In genomic region chr7:81991116-81991515, GRCm38 (mm10) we compare ENCODE assay signal across 9 mouse cellular contexts. TPM values are rescaled to one million over a fixed set of nuclear protein-coding genes. Genes with fewer than 3 reads are reported as not detected.
DNase-seq lines count a peak whose midpoint lies in the region; ATAC-seq lines count a peak whose summit lies in the region.
"Had no signal": no experiment of that assay in that cellular context is flagged by ENCODE, and none has a peak within 500 bp of the region (broad histone marks: within the 10 kb centered on the region; RNA-seq: fewer than 3 reads in every experiment).

No protein-coding gene starts in this region.

- H3K27me3 ChIP-seq in heart, embryonic 15.5 days: peaks cover 83% of the 10 kb centered on the region
- H3K27me3 ChIP-seq in embryonic facial prominence, embryonic 10.5 days (replicated peaks; ENCODE audit: low read depth, poor library complexity, severe bottlenecking): peaks cover 93% of the 10 kb centered on the region
- peaks cover 53% of the 10 kb centered on the region for H3K27me3 ChIP-seq in hindbrain, embryonic 11.5 days (ENCODE audit: control insufficient read depth, insufficient read depth, low read length)
- H3K27me3 ChIP-seq in midbrain, embryonic 11.5 days (ENCODE audit: control insufficient read depth, insufficient read depth, low read length): peaks cover 55% of the 10 kb centered on the region

- no peaks in the 10 kb centered on the region for H3K9me3 ChIP-seq in heart, embryonic 15.5 days (replicated peaks)
- no peaks in the 10 kb centered on the region for H3K9me3 ChIP-seq in embryonic facial prominence, embryonic 10.5 days
- H3K9me3 ChIP-seq in hindbrain, embryonic 11.5 days (ENCODE audit: control insufficient read depth, low read length): no peaks in the 10 kb centered on the region
- no peaks in the 10 kb centered on the region for H3K9me3 ChIP-seq in midbrain, embryonic 11.5 days (ENCODE audit: control insufficient read depth, low read length)

- no peak overlapping the region for H3K9ac ChIP-seq in heart, embryonic 15.5 days
- no peak overlapping the region for H3K9ac ChIP-seq in hindbrain, embryonic 11.5 days (ENCODE audit: low read depth, low read length)
- no peak overlapping the region for H3K9ac ChIP-seq in midbrain, embryonic 11.5 days (ENCODE audit: low read length)

- WGBS in heart, embryonic 15.5 days: 6% methylated on average over 12 of the region's 12 CpGs
- 3% methylated on average over 12 of the region's 12 CpGs for WGBS in embryonic facial prominence, embryonic 10.5 days
- 5% methylated on average over 12 of the region's 12 CpGs for whole genome bisulfite sequencing in hindbrain, embryonic 11.5 days
- WGBS in midbrain, embryonic 11.5 days: 9% methylated on average over 12 of the region's 12 CpGs

- H3K36me3 ChIP-seq in heart, embryonic 15.5 days: no peaks in the 10 kb centered on the region
- H3K36me3 ChIP-seq in embryonic facial prominence, embryonic 10.5 days (replicated peaks): no peaks in the 10 kb centered on the region
- no peaks in the 10 kb centered on the region for H3K36me3 ChIP-seq in hindbrain, embryonic 11.5 days (ENCODE audit: control insufficient read depth, insufficient read depth, low read length)
- H3K36me3 ChIP-seq in midbrain, embryonic 11.5 days (ENCODE audit: control insufficient read depth, insufficient read depth, low read length): no peaks in the 10 kb centered on the region

- DNase-seq in heart, postnatal 14 days: no peak
- DNase-seq in embryonic facial prominence, embryonic 10.5 days (ENCODE audit: low spot score): peak; percentile 37
- peak; percentile 33 for DNase-seq in hindbrain, embryonic 11.5 days (ENCODE audit: low spot score)
- DNase-seq in midbrain, embryonic 11.5 days (ENCODE audit: low spot score, missing footprints): peak; percentile 92
- no peak for DNase-seq in adrenal gland, postnatal 10 days
- DNase-seq in cerebellum, adult 9-10 months: no peak
- DNase-seq: cerebellum, postnatal 25 days had no signal

- intact Hi-C loops in heart, postnatal 14 days (cut with DNase I): no loop called here

- H3K4me1 ChIP-seq in heart, embryonic 15.5 days (replicated peaks): peaks cover 19% of the 10 kb centered on the region
- peaks cover 36% of the 10 kb centered on the region for H3K4me1 ChIP-seq in embryonic facial prominence, embryonic 10.5 days
- H3K4me1 ChIP-seq in hindbrain, embryonic 11.5 days (replicated peaks; ENCODE audit: control insufficient read depth, insufficient read depth, low read length): peaks cover 6% of the 10 kb centered on the region; the same call in 1 of the 2 replicates
- peaks cover 9% of the 10 kb centered on the region for H3K4me1 ChIP-seq in midbrain, embryonic 11.5 days (ENCODE audit: control insufficient read depth, insufficient read depth, low read length)

- H3K4me2 ChIP-seq in heart, embryonic 15.5 days: peak overlapping the region; percentile 96
- peak overlapping the region; percentile 92; the same call in 1 of the 2 replicates for H3K4me2 ChIP-seq in hindbrain, embryonic 11.5 days (replicated peaks; ENCODE audit: low read depth, low read length)
- peak overlapping the region; percentile 64 for H3K4me2 ChIP-seq in midbrain, embryonic 11.5 days

- peak overlapping the region; percentile 61 for H3K4me3 ChIP-seq in heart, embryonic 15.5 days
- peak overlapping the region; percentile 68 for H3K4me3 ChIP-seq in embryonic facial prominence, embryonic 10.5 days
- H3K4me3 ChIP-seq in hindbrain, embryonic 11.5 days (ENCODE audit: low read depth, low read length): peak overlapping the region; percentile 48; the same call in 1 of the 2 replicates
- peak overlapping the region; percentile 57 for H3K4me3 ChIP-seq in midbrain, embryonic 11.5 days (ENCODE audit: low read depth, low read length)

- no peak for ATAC-seq in heart, embryonic 15.5 days (replicated peaks; ENCODE audit: insufficient number of reproducible peaks, insufficient read depth, low FRiP score, low read depth)
- ATAC-seq in hindbrain, embryonic 11.5 days (ENCODE audit: low FRiP score): no peak
- no peak for ATAC-seq in midbrain, embryonic 11.5 days (ENCODE audit: low FRiP score)
- no peak for ATAC-seq in granulocyte monocyte progenitor cell, adult 5-6 weeks (replicated peaks; ENCODE audit: poor library complexity, severe bottlenecking)

- no peak overlapping the region for H3K27ac ChIP-seq in heart, embryonic 15.5 days
- H3K27ac ChIP-seq in embryonic facial prominence, embryonic 10.5 days (replicated peaks): peak overlapping the region; percentile 81
- no peak overlapping the region for H3K27ac ChIP-seq in hindbrain, embryonic 11.5 days (ENCODE audit: low read depth, low read length)
- H3K27ac ChIP-seq in midbrain, embryonic 11.5 days (ENCODE audit: low read depth, low read length): no peak overlapping the region

RNA-seq across cellular contexts. Expression of gene Bnc1, which starts 1.0 kb away (rescaled TPM):
- polyA plus RNA-seq in heart, embryonic 15.5 days (2015; fragmentation: Nextera tagmentation; extraction: Ambion mirVana): 3.1 and 4.1 TPM in 2 replicates
- total RNA-seq in heart, postnatal 14 days (2021): 1 to 10 TPM; 1.6 to 2.2 TPM
- 3.1 and 4.5 TPM in 2 replicates for polyA plus RNA-seq in embryonic facial prominence, embryonic 10.5 days (2016; fragmentation: Nextera tagmentation; extraction: Ambion mirVana)
- 0.59 and 0.81 TPM in 2 replicates for polyA plus RNA-seq in hindbrain, embryonic 11.5 days (2014; fragmentation: Nextera tagmentation; extraction: Ambion mirVana)
- 0.32 and 0.44 TPM in 2 replicates for polyA plus RNA-seq in midbrain, embryonic 11.5 days (2014; fragmentation: Nextera tagmentation; extraction: Ambion mirVana)
- total RNA-seq in adrenal gland, postnatal 10 days (2021): 1 to 10 TPM; 1.2 to 1.5 TPM
- not detected in 2 replicates for total RNA-seq in granulocyte monocyte progenitor cell, adult 5-6 weeks (2014; fragmentation: Nextera tagmentation)
- not detected in 2 replicates for total RNA-seq in granulocyte monocyte progenitor cell, adult 5-6 weeks (2017)

RNA-seq across cellular contexts. Expression of gene Hdgfl3, which starts 56.8 kb away (rescaled TPM):
- polyA plus RNA-seq in heart, embryonic 15.5 days (2015; fragmentation: Nextera tagmentation; extraction: Ambion mirVana): 10.8 and 11.0 TPM in 2 replicates
- total RNA-seq in heart, postnatal 14 days (2021): 1 to 10 TPM; 8.3 to 9.5 TPM
- 23.6 and 27.5 TPM in 2 replicates for polyA plus RNA-seq in embryonic facial prominence, embryonic 10.5 days (2016; fragmentation: Nextera tagmentation; extraction: Ambion mirVana)
- polyA plus RNA-seq in hindbrain, embryonic 11.5 days (2014; fragmentation: Nextera tagmentation; extraction: Ambion mirVana): 41.6 and 46.6 TPM in 2 replicates
- 40.2 and 42.0 TPM in 2 replicates for polyA plus RNA-seq in midbrain, embryonic 11.5 days (2014; fragmentation: Nextera tagmentation; extraction: Ambion mirVana)
- total RNA-seq in adrenal gland, postnatal 10 days (2021): 10 to 100 TPM; 12.2 to 15.8 TPM
- not detected in 2 replicates for total RNA-seq in granulocyte monocyte progenitor cell, adult 5-6 weeks (2014; fragmentation: Nextera tagmentation)
- total RNA-seq in granulocyte monocyte progenitor cell, adult 5-6 weeks (2017): 0.67 and 0.99 TPM in 2 replicates

Comparison
In these comparisons a context has a peak if more than half of its experiments do, and no peak if none do; other contexts are left out.
1. DNase-seq: peak in embryonic facial prominence, embryonic 10.5 days (single experiment), hindbrain, embryonic 11.5 days (single experiment) and midbrain, embryonic 11.5 days (single experiment); none in heart, postnatal 14 days (0 of 2), adrenal gland, postnatal 10 days (single experiment) and cerebellum, adult 9-10 months (single experiment).
2. Peak in every context shown above with its lines, with median percentiles within 50 percentile points of each other: H3K4me2 ChIP-seq and H3K4me3 ChIP-seq.